8 mouse cellular contexts compared by ENCODE assay signal in genomic region chr17:46783222-46783565, GRCm38 (mm10). TPM values are rescaled to one million over a fixed set of nuclear protein-coding genes. Genes with fewer than 3 reads are reported as not detected.
DNase-seq lines count a peak whose midpoint lies in the region; ATAC-seq and TF ChIP-seq lines count a peak whose summit lies in the region.

No protein-coding gene starts in this region.

- no peak for DNase-seq in cerebellum, adult 2 months
- no peak for DNase-seq in cerebellum, adult 8-10 months
- no peak for DNase-seq in liver, embryonic 14.5 days (ENCODE audit: low read depth in 3 of 3, low spot score in 3 of 3)
- no peak for DNase-seq in retina, embryonic 14.5 days (ENCODE audit: low spot score)
- no peak for DNase-seq in urinary bladder, adult 2 months (ENCODE audit: low spot score)
- no peak for DNase-seq in embryo, embryonic 10.5 days (ENCODE audit: low spot score)

- no peak for TF ChIP-seq EP300 in liver, embryonic 14.5 days (IDR thresholded peaks at IDR 0.05; ENCODE audit: low read depth)

- peaks cover 44% of the 10 kb centered on the region for H3K79me2 ChIP-seq in C2C12 (ENCODE audit: control insufficient read depth, insufficient read depth)

- ATAC-seq in forebrain, embryonic 12.5 days (ENCODE audit: low FRiP score) = no peak; the same call in 1 of the 2 replicates
- no peak for ATAC-seq in liver, embryonic 14.5 days (ENCODE audit: insufficient read depth)

- peaks cover 34% of the 10 kb centered on the region for H3K36me3 ChIP-seq in C2C12 (ENCODE audit: control insufficient read depth, insufficient read depth)
- H3K36me3 ChIP-seq in forebrain, embryonic 12.5 days (replicated peaks) = peaks cover 26% of the 10 kb centered on the region
- H3K36me3 ChIP-seq in liver, embryonic 14.5 days (replicated peaks; ENCODE audit: control insufficient read depth, insufficient read depth, low read depth) = peaks cover 25% of the 10 kb centered on the region

- peak overlapping the region; percentile 73 for H3K4me2 ChIP-seq in forebrain, embryonic 12.5 days
- H3K4me2 ChIP-seq in liver, embryonic 14.5 days (ENCODE audit: low read depth) = peak overlapping the region; percentile 89

- H3K27me3 ChIP-seq in cerebellum, adult 2 months (ENCODE audit: control insufficient read depth, insufficient read depth, low read length) = no peaks in the 10 kb centered on the region
- H3K27me3 ChIP-seq in C2C12 (ENCODE audit: control insufficient read depth, insufficient read depth, insufficient read length) = no peaks in the 10 kb centered on the region
- H3K27me3 ChIP-seq in forebrain, embryonic 12.5 days = no peaks in the 10 kb centered on the region
- H3K27me3 ChIP-seq in liver, embryonic 14.5 days (ENCODE audit: control insufficient read depth, insufficient read depth, low read length) = no peaks in the 10 kb centered on the region

- no peak for TF ChIP-seq POLR2A in cerebellum, adult 2 months (IDR thresholded peaks at IDR 0.05; ENCODE audit: borderline replicate concordance, insufficient read depth, low read length)

- peaks cover 34% of the 10 kb centered on the region for H3K79me3 ChIP-seq in C2C12 (ENCODE audit: low read depth)

- peak overlapping the region; percentile 97 for H3K4me3 ChIP-seq in cerebellum, adult 2 months (replicated peaks; ENCODE audit: insufficient read depth, low read depth, low read length)
- H3K4me3 ChIP-seq in C2C12 (ENCODE audit: insufficient read depth, poor library complexity, severe bottlenecking) = peak overlapping the region; percentile 60
- H3K4me3 ChIP-seq in forebrain, embryonic 12.5 days (replicated peaks) = peak overlapping the region; percentile 73
- H3K4me3 ChIP-seq in liver, embryonic 14.5 days (ENCODE audit: insufficient read depth in 1 of 2, low read depth in 2 of 2, low read length in 2 of 2) = peak overlapping the region; percentile 33 to 88

- no peaks in the 10 kb centered on the region for H3K9me3 ChIP-seq in forebrain, embryonic 12.5 days
- H3K9me3 ChIP-seq in liver, embryonic 14.5 days (ENCODE audit: control insufficient read depth, low read length) = no peaks in the 10 kb centered on the region

- 83% methylated on average over 2 of the region's 2 CpGs for WGBS in cerebellum, adult 2 months
- 76% methylated on average over 2 of the region's 2 CpGs for WGBS in forebrain, embryonic 12.5 days
- 57% methylated on average over 2 of the region's 2 CpGs for WGBS in liver, embryonic 14.5 days (ENCODE audit: insufficient replicate concordance)

- TF ChIP-seq CTCF in cerebellum, adult 2 months (IDR thresholded peaks at IDR 0.05; ENCODE audit: borderline replicate concordance, insufficient read depth, low read depth, low read length) = no peak
- TF ChIP-seq CTCF in C2C12 (IDR thresholded peaks at IDR 0.05; ENCODE audit: control insufficient read depth, insufficient read depth, insufficient read length) = no peak
- no peak for TF ChIP-seq CTCF in liver, embryonic 14.5 days (IDR thresholded peaks at IDR 0.05; ENCODE audit: low read depth)

- H3K9ac ChIP-seq in forebrain, embryonic 12.5 days = no peak overlapping the region
- peak overlapping the region; percentile 77 for H3K9ac ChIP-seq in liver, embryonic 14.5 days (replicated peaks)

- H3K4me1 ChIP-seq in cerebellum, adult 2 months (ENCODE audit: control insufficient read depth, insufficient read depth, low read length) = no peaks in the 10 kb centered on the region
- peaks cover 8% of the 10 kb centered on the region for H3K4me1 ChIP-seq in forebrain, embryonic 12.5 days
- peaks cover 9 to 10% of the 10 kb centered on the region in 2 experiments for H3K4me1 ChIP-seq in liver, embryonic 14.5 days (replicated peaks; ENCODE audit: control insufficient read depth in 2 of 2, insufficient read depth in 2 of 2, low read length in 1 of 2)

- H3K27ac ChIP-seq in cerebellum, adult 2 months (ENCODE audit: insufficient read depth, low read length) = no peak overlapping the region
- peak overlapping the region; percentile 85 for H3K27ac ChIP-seq in forebrain, embryonic 12.5 days
- peak overlapping the region; percentile 53 for H3K27ac ChIP-seq in liver, embryonic 14.5 days

- H3ac ChIP-seq in C2C12 (ENCODE audit: control insufficient read depth, insufficient read length, low read depth) = no peak overlapping the region

TF ChIP-seq in C2C12, 6 proteins besides CTCF, POLR2A, EP300 and RAD21:
- TF ChIP-seq MYOG (IDR thresholded peaks at IDR 0.05; ENCODE audit: control insufficient read depth, extremely low read depth, insufficient read length) (no peak), CEBPB (IDR thresholded peaks at IDR 0.05; ENCODE audit: low read depth) (no peak), USF1 (IDR thresholded peaks at IDR 0.05; ENCODE audit: low read depth) (no peak), FOSL1 (IDR thresholded peaks at IDR 0.05; ENCODE audit: insufficient read depth, low read length, poor library complexity, severe bottlenecking) (no peak), MAX (IDR thresholded peaks at IDR 0.05) (no peak), MYOD1 (IDR thresholded peaks at IDR 0.05; ENCODE audit: control insufficient read depth, insufficient read length, low read depth) (no peak)

RNA-seq across cellular contexts. Expression of gene Rpl7l1, which starts 0.7 kb away (rescaled TPM):
- 60.2 and 61.6 TPM in 2 replicates for polyA plus RNA-seq in cerebellum, adult 2 months (2012; rRNA removed)
- 107 TPM for polyA plus RNA-seq in C2C12 (2012; fragmentation: generic; extraction: Trizol)
- polyA plus RNA-seq in forebrain, embryonic 12.5 days (2016; fragmentation: Nextera tagmentation; extraction: Ambion mirVana) = 154 and 178 TPM in 2 replicates
- 23.2 and 38.0 TPM in 2 replicates for polyA plus RNA-seq in liver, embryonic 14.5 days (2012; rRNA removed)
- 65.5 and 75.3 TPM in 2 replicates for polyA plus RNA-seq in liver, embryonic 14.5 days (2014; fragmentation: Nextera tagmentation; extraction: Ambion mirVana)
- polyA plus RNA-seq in urinary bladder, adult 2 months (2012; rRNA removed) = 66.8 and 70.0 TPM in 2 replicates

RNA-seq across cellular contexts. Expression of gene 2310039H08Rik, which starts 10.8 kb away (rescaled TPM):
- polyA plus RNA-seq in cerebellum, adult 2 months (2012; rRNA removed) = 22.0 and 22.1 TPM in 2 replicates
- 40.9 TPM for polyA plus RNA-seq in C2C12 (2012; fragmentation: generic; extraction: Trizol)
- 57.2 and 61.2 TPM in 2 replicates for polyA plus RNA-seq in forebrain, embryonic 12.5 days (2016; fragmentation: Nextera tagmentation; extraction: Ambion mirVana)
- 36.7 and 37.2 TPM in 2 replicates for polyA plus RNA-seq in liver, embryonic 14.5 days (2012; rRNA removed)
- 62.7 and 63.3 TPM in 2 replicates for polyA plus RNA-seq in liver, embryonic 14.5 days (2014; fragmentation: Nextera tagmentation; extraction: Ambion mirVana)
- polyA plus RNA-seq in urinary bladder, adult 2 months (2012; rRNA removed) = 38.8 and 48.8 TPM in 2 replicates

RNA-seq across cellular contexts. Expression of gene Ptcra, which starts 19.7 kb away (rescaled TPM):
- polyA plus RNA-seq in cerebellum, adult 2 months (2012; rRNA removed) = 0.19 and 0.23 TPM in 2 replicates
- polyA plus RNA-seq in C2C12 (2012; fragmentation: generic; extraction: Trizol) = 0.06 TPM
- polyA plus RNA-seq in forebrain, embryonic 12.5 days (2016; fragmentation: Nextera tagmentation; extraction: Ambion mirVana) = 0.24 and 0.36 TPM in 2 replicates
- polyA plus RNA-seq in liver, embryonic 14.5 days (2012; rRNA removed) = 0.04 TPM in 2 replicates
- 0.10 and 0.18 TPM in 2 replicates for polyA plus RNA-seq in liver, embryonic 14.5 days (2014; fragmentation: Nextera tagmentation; extraction: Ambion mirVana)
- polyA plus RNA-seq in urinary bladder, adult 2 months (2012; rRNA removed) = 0.06 TPM in 1 of 2 replicates, not detected in the other

RNA-seq across cellular contexts. Expression of gene Cnpy3, which starts 31.2 kb away (rescaled TPM):
- 68.6 and 76.6 TPM in 2 replicates for polyA plus RNA-seq in cerebellum, adult 2 months (2012; rRNA removed)
- 41.9 TPM for polyA plus RNA-seq in C2C12 (2012; fragmentation: generic; extraction: Trizol)
- polyA plus RNA-seq in forebrain, embryonic 12.5 days (2016; fragmentation: Nextera tagmentation; extraction: Ambion mirVana) = 56.6 and 57.3 TPM in 2 replicates
- polyA plus RNA-seq in liver, embryonic 14.5 days (2012; rRNA removed) = 15.0 and 18.0 TPM in 2 replicates
- 17.7 and 20.7 TPM in 2 replicates for polyA plus RNA-seq in liver, embryonic 14.5 days (2014; fragmentation: Nextera tagmentation; extraction: Ambion mirVana)
- polyA plus RNA-seq in urinary bladder, adult 2 months (2012; rRNA removed) = 64.3 and 66.7 TPM in 2 replicates

RNA-seq across cellular contexts. Expression of gene Gnmt, which starts 54.2 kb away (rescaled TPM):
- 12.0 and 18.1 TPM in 2 replicates for polyA plus RNA-seq in cerebellum, adult 2 months (2012; rRNA removed)
- polyA plus RNA-seq in C2C12 (2012; fragmentation: generic; extraction: Trizol) = 0.08 TPM
- polyA plus RNA-seq in forebrain, embryonic 12.5 days (2016; fragmentation: Nextera tagmentation; extraction: Ambion mirVana) = 0.54 and 0.91 TPM in 2 replicates
- 15.7 and 18.3 TPM in 2 replicates for polyA plus RNA-seq in liver, embryonic 14.5 days (2012; rRNA removed)
- 30.8 and 31.2 TPM in 2 replicates for polyA plus RNA-seq in liver, embryonic 14.5 days (2014; fragmentation: Nextera tagmentation; extraction: Ambion mirVana)
- polyA plus RNA-seq in urinary bladder, adult 2 months (2012; rRNA removed) = 0.78 and 1.2 TPM in 2 replicates
